Mouse (Mus musculus): ENCODE measurements at regions not wholly inside any gene's neighbourhood (a gene's known extent, or its start where the extent isn't known, plus 50 kb on each side); places are given as distances from the start of the nearest gene placed in this dataset.

DNA sequence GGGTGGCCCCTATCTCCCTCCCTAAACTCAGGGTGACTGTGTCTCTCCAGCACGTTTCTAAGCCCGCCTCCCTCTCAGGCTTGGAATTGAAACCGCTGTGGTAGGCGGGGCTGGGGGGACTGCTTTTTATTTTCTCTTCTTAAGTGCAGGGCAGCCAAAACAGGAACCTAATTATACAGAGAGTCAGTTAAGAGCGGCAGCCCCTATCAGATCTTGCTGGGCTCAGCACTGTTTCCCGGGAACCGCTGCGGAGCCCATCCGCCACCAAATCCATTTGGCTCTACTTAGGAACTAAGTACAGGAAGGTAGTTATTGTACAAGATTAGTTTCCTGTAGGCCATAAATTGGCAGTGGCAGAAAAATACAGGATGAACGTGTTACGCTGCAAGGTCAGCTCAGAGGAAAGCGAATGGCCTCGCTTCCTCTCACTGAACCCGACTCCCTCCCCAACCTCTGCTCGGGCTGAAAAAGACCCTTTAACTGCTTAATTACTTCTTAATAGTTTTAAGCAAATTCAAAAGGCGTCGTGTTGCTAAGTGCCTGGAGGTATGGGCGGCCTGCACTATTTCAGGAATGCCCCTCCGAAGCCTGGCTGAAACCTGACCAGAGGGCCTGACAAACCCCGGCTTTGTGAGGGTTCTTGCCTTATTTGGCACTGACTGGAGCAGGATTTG is 83.6 kb downstream of the Irs2 start:
- Histone ChIP-seq H3K9ac (ENCODE audit: low read depth, low read length) (no peak overlapping the region), H3K4me3 (ENCODE audit: low read depth, low read length) (0 out of 2 replicates have a peak overlapping the region, but pooled peaks have one; percentile 7), H3K4me2 (replicated peaks; ENCODE audit: low read depth) (peak overlapping the region; percentile 40), H3K27me3 (replicated peaks; ENCODE audit: control insufficient read depth, insufficient read depth, low read length) (no peaks in the 10 kb centered on the region; the same call in 1 of the 2 replicates), H3K36me3 (ENCODE audit: control insufficient read depth, insufficient read depth) (no peaks in the 10 kb centered on the region), H3K4me1 (replicated peaks; ENCODE audit: control insufficient read depth, insufficient read depth, low read length) (peaks cover 3% of the 10 kb centered on the region), H3K27ac (ENCODE audit: low read depth, low read length) (peak overlapping the region; percentile 28; the same call in 1 of the 2 replicates), H3K9me3 (ENCODE audit: control insufficient read depth) (no peaks in the 10 kb centered on the region)
- 15% methylated on average over 20 of the region's 20 CpGs for WGBS
- ATAC-seq, result peak; percentile 16; the same call in 1 of the 2 replicates
- no peak for TF ChIP-seq CTCF (IDR thresholded peaks at IDR 0.05; ENCODE audit: low read depth)

GRCm38 (mm10) chr8:10924001-10924490 is 84.2 kb downstream of the Irs2 start:
- Histone ChIP-seq H3K9me3 (ENCODE audit: control insufficient read depth) (no peaks in the 10 kb centered on the region), H3K27me3 (replicated peaks; ENCODE audit: control insufficient read depth, insufficient read depth, low read length) (no peaks in the 10 kb centered on the region; the same call in 1 of the 2 replicates), H3K9ac (ENCODE audit: low read depth, low read length) (no peak overlapping the region), H3K4me3 (ENCODE audit: low read depth, low read length) (0 out of 2 replicates have a peak overlapping the region, but pooled peaks have one; percentile 7), H3K4me1 (replicated peaks; ENCODE audit: control insufficient read depth, insufficient read depth, low read length) (peaks cover 3% of the 10 kb centered on the region), H3K27ac (ENCODE audit: low read depth, low read length) (peak overlapping the region; percentile 28; the same call in 1 of the 2 replicates), H3K36me3 (ENCODE audit: control insufficient read depth, insufficient read depth) (no peaks in the 10 kb centered on the region), H3K4me2 (replicated peaks; ENCODE audit: low read depth) (peak overlapping the region; percentile 40)
- TF ChIP-seq CTCF (IDR thresholded peaks at IDR 0.05; ENCODE audit: low read depth), result no peak
- 31% methylated on average over 3 of the region's 3 CpGs for WGBS
- no peak for ATAC-seq

- Histone ChIP-seq H3K27me3 (replicated peaks; ENCODE audit: control insufficient read depth, insufficient read depth, low read length) (no peaks in the 10 kb centered on the region), H3K4me3 (ENCODE audit: low read depth, low read length) (no peak overlapping the region), H3K36me3 (ENCODE audit: control insufficient read depth, insufficient read depth) (no peaks in the 10 kb centered on the region), H3K9me3 (ENCODE audit: control insufficient read depth) (no peaks in the 10 kb centered on the region), H3K27ac (ENCODE audit: low read depth, low read length) (no peak overlapping the region), H3K9ac (ENCODE audit: low read depth, low read length) (no peak overlapping the region), H3K4me1 (replicated peaks; ENCODE audit: control insufficient read depth, insufficient read depth, low read length) (peaks cover 3% of the 10 kb centered on the region), H3K4me2 (replicated peaks; ENCODE audit: low read depth) (0 out of 2 replicates have a peak overlapping the region, but pooled peaks have one; percentile 17)
- ATAC-seq, result no peak
- WGBS, result 50% methylated on average over 19 of the region's 19 CpGs
- no peak for TF ChIP-seq CTCF (IDR thresholded peaks at IDR 0.05; ENCODE audit: low read depth)
These were observed 84.9 kb downstream of the Irs2 start for GRCm38 (mm10) chr8:10923071-10924000.

DNA sequence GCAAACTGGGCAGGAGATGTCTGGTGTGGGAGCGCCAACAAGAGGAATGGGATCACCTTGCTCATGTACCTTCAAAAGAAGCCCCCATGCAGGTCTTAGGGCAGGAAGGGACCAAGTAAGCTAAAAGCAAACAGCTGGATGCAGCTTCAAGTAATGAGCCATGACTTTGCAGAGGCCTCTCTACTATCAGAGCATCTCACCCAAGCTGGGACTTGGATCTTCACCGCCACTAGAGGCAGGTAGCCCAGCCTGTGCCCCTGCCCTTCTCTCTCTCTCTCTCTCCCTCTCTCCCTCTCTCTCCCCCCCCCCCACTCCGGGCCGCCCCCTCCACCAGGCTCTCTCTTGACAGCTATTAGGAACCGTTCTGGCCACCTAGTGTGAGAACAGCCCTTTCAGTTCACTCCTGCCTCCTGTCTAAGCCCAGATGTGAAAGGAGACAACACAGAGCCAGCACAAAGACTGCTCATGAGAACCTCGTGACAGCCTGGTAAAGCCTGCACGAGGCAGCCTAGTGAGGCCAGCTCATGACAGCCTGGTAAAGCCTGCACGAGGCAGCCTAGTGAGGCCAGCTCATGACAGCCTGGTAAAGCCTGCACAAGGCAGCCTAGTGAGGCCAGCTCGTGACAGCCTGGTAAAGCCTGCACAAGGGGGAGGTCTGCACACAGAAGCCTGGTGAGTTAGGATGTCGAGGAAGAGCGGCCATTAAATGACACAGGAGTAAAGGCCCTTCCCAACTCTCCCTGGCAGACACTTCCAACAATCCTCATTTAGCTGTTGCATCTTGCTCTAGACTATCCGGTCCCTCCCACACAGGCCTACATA is 85.8 kb downstream of the Irs2 start:
- H3K9me3 ChIP-seq (ENCODE audit: control insufficient read depth), result no peaks in the 10 kb centered on the region
- no peaks in the 10 kb centered on the region for H3K27me3 ChIP-seq (replicated peaks; ENCODE audit: control insufficient read depth, insufficient read depth, low read length)
- no peak overlapping the region for H3K4me2 ChIP-seq (replicated peaks; ENCODE audit: low read depth)
- H3K4me3 ChIP-seq (ENCODE audit: low read depth, low read length), result no peak overlapping the region
- no peaks in the 10 kb centered on the region for H3K36me3 ChIP-seq (ENCODE audit: control insufficient read depth, insufficient read depth)
- peaks cover 3% of the 10 kb centered on the region for H3K4me1 ChIP-seq (replicated peaks; ENCODE audit: control insufficient read depth, insufficient read depth, low read length)
- WGBS, result 67% methylated on average over 12 of the region's 12 CpGs
- no peak overlapping the region for H3K9ac ChIP-seq (ENCODE audit: low read depth, low read length)
- no peak for ATAC-seq
- TF ChIP-seq CTCF (IDR thresholded peaks at IDR 0.05; ENCODE audit: low read depth), result no peak
- no peak overlapping the region for H3K27ac ChIP-seq (ENCODE audit: low read depth, low read length)

- Histone ChIP-seq H3K27me3 (replicated peaks; ENCODE audit: control insufficient read depth, insufficient read depth, low read length) (no peaks in the 10 kb centered on the region), H3K9ac (ENCODE audit: low read depth, low read length) (no peak overlapping the region), H3K4me2 (replicated peaks; ENCODE audit: low read depth) (no peak overlapping the region), H3K4me1 (replicated peaks; ENCODE audit: control insufficient read depth, insufficient read depth, low read length) (peaks cover 3% of the 10 kb centered on the region), H3K27ac (ENCODE audit: low read depth, low read length) (no peak overlapping the region), H3K9me3 (ENCODE audit: control insufficient read depth) (no peaks in the 10 kb centered on the region), H3K36me3 (ENCODE audit: control insufficient read depth, insufficient read depth) (no peaks in the 10 kb centered on the region), H3K4me3 (ENCODE audit: low read depth, low read length) (no peak overlapping the region)
- TF ChIP-seq CTCF (IDR thresholded peaks at IDR 0.05; ENCODE audit: low read depth), result no peak
- ATAC-seq, result no peak
- WGBS, result 58% methylated on average over 11 of the region's 11 CpGs
These were observed 86.6 kb downstream of the Irs2 start for GRCm38 (mm10) chr8:10921439-10922191.

Measured in intestine, postnatal 0 days (tissue).